In genomic region chr8:88387874-88388273, GRCm38 (mm10) we compare ENCODE assay signal across 27 mouse cellular contexts. TPM values are rescaled to one million over a fixed set of nuclear protein-coding genes. Genes with fewer than 3 reads are reported as not detected.
A peak's percentile ranks its signal among the peaks of the same experiment; 100 is the strongest.
DNase-seq lines count a peak whose midpoint lies in the region; ATAC-seq lines count a peak whose summit lies in the region.
"Had no signal": no experiment of that assay in that cellular context is flagged by ENCODE, and none has a peak within 500 bp of the region (broad histone marks: within the 10 kb centered on the region; RNA-seq: fewer than 3 reads in every experiment).

No protein-coding gene starts in this region.

- ATAC-seq in embryonic facial prominence, embryonic 14.5 days (ENCODE audit: low read depth): no peak
- no peak for ATAC-seq in heart, embryonic 11.5 days (replicated peaks; ENCODE audit: insufficient number of reproducible peaks, low FRiP score, low TSS enrichment)

- peaks cover under 1% of the 10 kb centered on the region; the same call in 1 of the 2 replicates for H3K4me1 ChIP-seq in embryonic facial prominence, embryonic 14.5 days (ENCODE audit: control insufficient read depth, insufficient read depth, low read length)
- H3K4me1 ChIP-seq in embryonic facial prominence, embryonic 10.5 days: no peaks in the 10 kb centered on the region
- no peaks in the 10 kb centered on the region for H3K4me1 ChIP-seq in heart, embryonic 11.5 days (ENCODE audit: control insufficient read depth, insufficient read depth, low read length)
- H3K4me1 ChIP-seq: heart, embryonic 10.5 days; kidney, embryonic 15.5 days; liver, embryonic 13.5 days had no signal

- WGBS in embryonic facial prominence, embryonic 14.5 days: 48% methylated on average over 8 of the region's 8 CpGs
- 87% methylated on average over 8 of the region's 8 CpGs for WGBS in embryonic facial prominence, embryonic 10.5 days
- 77% methylated on average over 8 of the region's 8 CpGs for WGBS in heart, embryonic 11.5 days (ENCODE audit: insufficient replicate concordance)

- peak; percentile 39 for DNase-seq in embryonic facial prominence, embryonic 14.5 days (ENCODE audit: low spot score)
- DNase-seq in embryonic facial prominence, embryonic 10.5 days (ENCODE audit: low spot score): no peak
- peak; percentile 9 for DNase-seq in heart, postnatal 4 days
- DNase-seq in left cerebral cortex, postnatal 4 days: peak; percentile 63
- DNase-seq in left cerebral cortex, adult 18-20 months (ENCODE audit: low spot score in 2 of 2): no peak
- peak; percentile 27 for DNase-seq in lung, postnatal 10 days
- DNase-seq in lung, postnatal 14 days: no peak
- DNase-seq: adrenal gland, adult 8-10 months; cerebellum, adult 8-10 months; embryo, embryonic 11 days; gastrocnemius, postnatal 25 days; heart, adult 11 months; heart, postnatal 36 days; kidney, adult 18-20 months; kidney, postnatal 25 days; liver, embryonic 13.5 days; thymus, adult 2 months; thymus, postnatal 36 days had no signal

- H3K9me3 ChIP-seq in embryonic facial prominence, embryonic 14.5 days (ENCODE audit: control insufficient read depth, low read length): 0 out of 2 replicates have a peak, but pooled peaks cover 3% of the 10 kb centered on the region
- H3K9me3 ChIP-seq in embryonic facial prominence, embryonic 10.5 days: 0 out of 2 replicates have a peak, but pooled peaks cover 2% of the 10 kb centered on the region
- H3K9me3 ChIP-seq in heart, embryonic 11.5 days (replicated peaks; ENCODE audit: control insufficient read depth, low read length): no peaks in the 10 kb centered on the region; the same call in 1 of the 2 replicates
- H3K9me3 ChIP-seq: embryonic facial prominence, embryonic 13.5 days; heart, embryonic 10.5 days; kidney, embryonic 15.5 days; limb, embryonic 15.5 days; liver, embryonic 13.5 days had no signal

- intact Hi-C loops in left cerebral cortex, postnatal 4 days (cut with DNase I): no loop called here

- H3K27me3 ChIP-seq in embryonic facial prominence, embryonic 14.5 days (replicated peaks; ENCODE audit: control insufficient read depth, insufficient read depth, low read length): no peaks in the 10 kb centered on the region
- H3K27me3 ChIP-seq in embryonic facial prominence, embryonic 10.5 days (replicated peaks; ENCODE audit: low read depth, poor library complexity, severe bottlenecking): peaks cover 23% of the 10 kb centered on the region; the same call in 1 of the 2 replicates
- H3K27me3 ChIP-seq in heart, embryonic 11.5 days (ENCODE audit: control insufficient read depth, insufficient read depth, low read length): no peaks in the 10 kb centered on the region
- H3K27me3 ChIP-seq: embryonic facial prominence, embryonic 13.5 days; kidney, embryonic 15.5 days; limb, embryonic 15.5 days; liver, embryonic 13.5 days had no signal

- no peak overlapping the region for H3K9ac ChIP-seq in embryonic facial prominence, embryonic 14.5 days (ENCODE audit: low read depth, low read length)
- H3K9ac ChIP-seq in heart, embryonic 11.5 days (ENCODE audit: low read depth, low read length): no peak overlapping the region
- H3K9ac ChIP-seq: embryonic facial prominence, embryonic 13.5 days; kidney, embryonic 15.5 days; limb, embryonic 15.5 days; liver, embryonic 13.5 days had no signal

- H3K27ac ChIP-seq in embryonic facial prominence, embryonic 14.5 days (replicated peaks; ENCODE audit: low read depth, low read length): no peak overlapping the region
- H3K27ac ChIP-seq in embryonic facial prominence, embryonic 10.5 days (replicated peaks): no peak overlapping the region
- no peak overlapping the region for H3K27ac ChIP-seq in heart, embryonic 11.5 days (ENCODE audit: low read depth, low read length)
- H3K27ac ChIP-seq: embryonic facial prominence, embryonic 13.5 days; heart, embryonic 10.5 days; kidney, embryonic 15.5 days; left cerebral cortex, adult 2 months; limb, embryonic 15.5 days; liver, embryonic 13.5 days had no signal

- H3K4me3 ChIP-seq in embryonic facial prominence, embryonic 14.5 days (ENCODE audit: low read depth, low read length): no peak overlapping the region
- H3K4me3 ChIP-seq in embryonic facial prominence, embryonic 10.5 days: no peak overlapping the region
- H3K4me3 ChIP-seq in heart, embryonic 11.5 days (ENCODE audit: low read depth, low read length): no peak overlapping the region
- H3K4me3 ChIP-seq: embryonic facial prominence, embryonic 13.5 days; erythroblast, embryonic 14.5 days; heart, embryonic 10.5 days; kidney, embryonic 15.5 days; left cerebral cortex, adult 2 months; limb, embryonic 15.5 days; liver, embryonic 13.5 days had no signal

- no peaks in the 10 kb centered on the region for H3K36me3 ChIP-seq in embryonic facial prominence, embryonic 14.5 days (ENCODE audit: control insufficient read depth, insufficient read depth, low read length)
- H3K36me3 ChIP-seq in embryonic facial prominence, embryonic 10.5 days (replicated peaks): no peaks in the 10 kb centered on the region
- H3K36me3 ChIP-seq in heart, embryonic 11.5 days (ENCODE audit: control insufficient read depth, insufficient read depth, low read length): no peaks in the 10 kb centered on the region
- H3K36me3 ChIP-seq: embryonic facial prominence, embryonic 13.5 days; G1E; heart, embryonic 10.5 days; kidney, embryonic 15.5 days; limb, embryonic 15.5 days; liver, embryonic 13.5 days had no signal

- no peak overlapping the region for H3K4me2 ChIP-seq in embryonic facial prominence, embryonic 14.5 days (ENCODE audit: low read depth, low read length)
- no peak overlapping the region for H3K4me2 ChIP-seq in heart, embryonic 11.5 days
- H3K4me2 ChIP-seq: embryonic facial prominence, embryonic 13.5 days; kidney, embryonic 15.5 days; limb, embryonic 15.5 days; liver, embryonic 13.5 days; midbrain, embryonic 11.5 days had no signal

RNA-seq across cellular contexts. Expression of gene Brd7, which starts 25.9 kb away (rescaled TPM):
- polyA plus RNA-seq in embryonic facial prominence, embryonic 14.5 days (2014; fragmentation: Nextera tagmentation; extraction: Ambion mirVana): 67.1 and 68.4 TPM in 2 replicates
- 86.5 and 88.8 TPM in 2 replicates for polyA plus RNA-seq in embryonic facial prominence, embryonic 10.5 days (2016; fragmentation: Nextera tagmentation; extraction: Ambion mirVana)
- 10 to 100 TPM; 73.4 to 87.1 TPM for total RNA-seq in heart, postnatal 4 days (2021)
- polyA plus RNA-seq in heart, embryonic 11.5 days (2014; fragmentation: Nextera tagmentation; extraction: Ambion mirVana): 73.3 and 79.7 TPM in 2 replicates
- total RNA-seq in left cerebral cortex, postnatal 4 days (2021): 10 to 100 TPM; 63.8 to 76.9 TPM
- total RNA-seq in left cerebral cortex, adult 18-20 months (2021): 10 to 100 TPM; 51.1 to 53.5 TPM

Comparison
In these comparisons a context has a peak if more than half of its experiments do, and no peak if none do; other contexts are left out.
1. DNase-seq: peak in embryonic facial prominence, embryonic 14.5 days (single experiment), heart, postnatal 4 days (single experiment), left cerebral cortex, postnatal 4 days (single experiment) and lung, postnatal 10 days (single experiment); none in embryonic facial prominence, embryonic 10.5 days (single experiment), left cerebral cortex, adult 18-20 months (0 of 2) and lung, postnatal 14 days (single experiment).